Mouse (Mus musculus) C2C12 (cell line): ENCODE data around the gene Dop1b.

ENCODE experiments used
- CEBPB ChIP-seq: IDR thresholded peaks from one replicate; pipeline ENCODE4 v1.6.1; 2011; ENCODE audit warnings: low read depth, mild to moderate bottlenecking, control low read depth, moderate library complexity
- CTCF ChIP-seq: IDR thresholded peaks from one replicate; pipeline ENCODE4 v1.5.1; 2011; ENCODE audit not compliant: control insufficient read depth, insufficient read depth, insufficient read length
- FOSL1 ChIP-seq: IDR thresholded peaks from one replicate; pipeline ENCODE4 v1.8.0; 2011; ENCODE audit warnings: mild to moderate bottlenecking, low read length; ENCODE audit not compliant: poor library complexity, insufficient read depth, severe bottlenecking
- MAX ChIP-seq: IDR thresholded peaks from one replicate; pipeline ENCODE4 v1.6.1; 2011; ENCODE audit warnings: mild to moderate bottlenecking, control low read depth
- MYOG ChIP-seq: IDR thresholded peaks from one replicate; pipeline ENCODE4 v1.6.1; 2011; ENCODE audit not compliant: control insufficient read depth, insufficient read length; ENCODE audit errors: extremely low read depth
- USF1 ChIP-seq: IDR thresholded peaks from one replicate; pipeline ENCODE4 v1.6.1; 2011; ENCODE audit warnings: low read depth, mild to moderate bottlenecking, control low read depth, moderate library complexity

- TF ChIP-seq CTCF (no peak), USF1 (no peak), CEBPB (no peak), MAX (no peak), MYOG (no peak), FOSL1 (no peak)
These were observed 104.4 kb downstream of the Dop1b start for GRCm38 (mm10) chr16:93815856-93816736.
